Mouse (Mus musculus) CD4-positive helper T cell, adult 2 months (primary cell): ENCODE data around the gene Ptrh2.
"Not testable (repeated sequence)": the region's sequence is repeated elsewhere in the genome, so short reads cannot be mapped to it uniquely, and the experiment has no call there.

ENCODE experiments used
- DNase-seq: peaks from one replicate; pipeline ENCODE4 v3.0.0-alpha.2; 2012; ENCODE audit warnings: low read depth, missing footprints, low spot score

Gene Ptrh2

DNA sequence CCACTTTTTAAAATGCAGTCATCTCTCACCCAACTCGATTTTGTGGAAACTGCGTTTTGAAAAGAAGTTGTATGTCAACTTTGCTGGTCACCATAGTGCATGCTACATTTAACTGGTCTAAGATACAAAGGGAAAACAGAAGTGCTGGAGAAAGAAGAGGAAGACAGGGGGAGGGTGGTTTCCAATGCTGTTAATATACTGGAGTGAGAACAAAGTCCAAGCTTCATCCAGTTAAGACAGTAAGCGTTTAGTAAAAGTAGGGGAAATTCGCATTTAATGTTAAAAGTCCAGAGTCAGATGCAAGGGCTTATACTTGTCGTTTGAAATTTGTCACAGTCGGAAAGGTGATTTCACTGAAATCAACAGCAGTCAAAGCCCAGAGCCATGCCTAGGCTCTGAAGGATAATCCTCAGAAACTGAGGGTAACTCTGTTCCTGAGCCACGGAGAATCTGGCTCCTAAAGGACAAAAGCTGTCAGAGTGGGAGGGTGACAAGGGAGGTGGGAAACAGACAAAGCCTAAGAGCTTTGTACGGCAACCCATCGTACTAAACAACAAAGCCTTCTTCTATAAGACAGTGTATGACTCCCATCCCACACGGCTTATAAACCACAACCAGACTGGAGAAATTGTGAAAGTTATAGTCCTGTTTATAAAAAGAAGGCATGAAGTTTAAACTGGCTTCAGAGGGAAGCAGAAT, 50.6 kb downstream of the Ptrh2 start:
- DNase-seq = no peak

DNA sequence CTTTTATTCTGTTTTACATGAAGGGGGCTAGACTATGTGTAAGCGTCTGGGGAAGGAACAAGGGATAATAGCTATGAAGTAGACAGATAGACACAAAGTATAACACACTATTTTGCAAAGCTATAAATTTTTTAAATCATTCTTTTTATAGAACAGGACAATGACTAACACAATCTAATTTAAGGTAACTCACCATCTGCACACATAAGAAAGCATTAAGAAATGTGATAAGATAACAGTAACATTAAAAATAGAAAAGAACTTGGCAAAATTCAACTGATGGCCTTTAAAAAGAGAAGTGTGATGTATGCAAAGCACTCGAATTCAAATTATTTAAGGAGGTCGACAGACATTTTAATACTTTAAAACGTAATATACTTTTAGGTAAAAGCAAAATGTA, 51.2 kb downstream of the Ptrh2 start:
- DNase-seq = no peak

- no peak for DNase-seq
Measured at GRCm38 (mm10) chr11:86737301-86738000, 53.7 kb downstream of the Ptrh2 start.

- not testable (repeated sequence) for DNase-seq
Measured at GRCm38 (mm10) chr11:86738308-86738707, 54.5 kb downstream of the Ptrh2 start.

DNA sequence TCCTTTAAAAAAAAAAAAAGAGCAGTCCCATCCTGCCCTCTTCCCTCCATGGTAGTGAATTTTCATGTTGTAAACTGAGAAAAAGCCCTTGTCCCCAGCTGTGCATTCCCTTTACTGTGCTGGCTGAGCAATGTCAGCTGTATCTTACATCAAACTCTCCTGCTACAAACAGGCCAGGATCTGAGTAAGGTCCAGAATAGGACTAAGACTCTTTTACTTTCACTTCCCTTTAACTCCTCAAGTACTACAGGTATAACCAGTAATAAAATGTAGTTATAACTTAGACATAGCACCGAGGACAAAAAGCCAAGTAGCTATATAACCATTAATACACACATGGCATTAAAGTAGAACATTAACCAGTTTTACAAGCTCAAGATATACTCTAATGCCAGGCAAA, 55.2 kb downstream of the Ptrh2 start:
- no peak for DNase-seq

DNA sequence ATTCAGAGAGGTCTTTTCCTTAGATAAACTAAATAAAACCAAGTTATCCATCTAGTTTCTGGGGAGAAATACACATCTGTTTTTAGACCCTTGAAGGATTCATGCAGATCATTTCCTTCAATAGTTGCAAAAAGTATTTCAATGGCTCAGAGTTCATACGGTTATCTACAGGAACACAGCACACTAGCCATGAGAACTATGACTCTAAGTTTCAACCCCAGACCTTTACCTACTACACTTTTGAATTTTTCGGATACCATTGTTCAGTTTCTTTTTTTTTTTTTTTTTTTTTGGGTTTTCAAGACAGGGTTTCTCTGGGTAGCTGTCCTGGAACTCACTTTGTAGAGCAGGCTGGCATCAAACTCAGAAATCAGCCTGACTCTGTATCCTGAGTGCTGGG, 55.7 kb downstream of the Ptrh2 start:
- no peak for DNase-seq

- peak; percentile 34 for DNase-seq
Measured at GRCm38 (mm10) chr11:86741505-86741904, 57.7 kb downstream of the Ptrh2 start.
